12 mouse cellular contexts compared by ENCODE assay signal in the genomic region with DNA sequence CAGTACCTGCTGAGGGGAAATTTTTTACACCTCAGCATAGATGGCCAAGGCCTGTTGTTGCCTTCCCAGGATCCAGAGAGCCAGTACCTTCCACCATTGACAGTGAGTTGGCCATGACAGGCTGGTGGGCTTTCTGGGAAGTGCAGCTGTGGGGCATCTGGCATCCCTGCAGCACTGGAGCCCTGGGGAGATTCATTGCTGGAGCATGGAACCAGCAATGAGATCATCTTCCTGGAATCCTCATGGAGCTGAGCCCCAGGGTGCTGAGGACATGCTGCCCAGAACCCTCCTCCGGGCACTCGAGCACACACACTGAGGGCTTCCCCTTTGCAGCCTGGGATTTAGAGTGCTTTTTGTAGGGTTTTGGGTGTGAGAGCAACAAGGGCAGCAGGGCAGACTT. TPM values are rescaled to one million over a fixed set of nuclear protein-coding genes. Genes with fewer than 3 reads are reported as not detected.
DNase-seq lines count a peak whose midpoint lies in the region; ATAC-seq and TF ChIP-seq lines count a peak whose summit lies in the region.
"Had no signal": no experiment of that assay in that cellular context is flagged by ENCODE, and none has a peak within 500 bp of the region (broad histone marks: within the 10 kb centered on the region; RNA-seq: fewer than 3 reads in every experiment).

No protein-coding gene starts in this region.

- TF ChIP-seq POLR2A in small intestine, adult 2 months (IDR thresholded peaks at IDR 0.05; ENCODE audit: low read depth, low read length): no peak

- no peak overlapping the region for H3K9ac ChIP-seq in heart, embryonic 15.5 days
- H3K9ac ChIP-seq in heart, embryonic 12.5 days: no peak overlapping the region
- no peak overlapping the region for H3K9ac ChIP-seq in embryonic facial prominence, embryonic 12.5 days

- peak overlapping the region; percentile 81; the same call in 1 of the 2 replicates for H3K27ac ChIP-seq in heart, embryonic 15.5 days
- H3K27ac ChIP-seq in heart, embryonic 12.5 days (ENCODE audit: poor library complexity, severe bottlenecking): no peak overlapping the region; the same call in 1 of the 2 replicates
- 0 out of 2 replicates have a peak overlapping the region, but pooled peaks have one; percentile 12 for H3K27ac ChIP-seq in embryonic facial prominence, embryonic 12.5 days
- H3K27ac ChIP-seq in small intestine, adult 2 months (ENCODE audit: insufficient read depth, low read depth, low read length): 0 out of 2 replicates have a peak overlapping the region, but pooled peaks have one; percentile 7

- no peak for DNase-seq in cerebellum, adult 9-11 months
- DNase-seq in embryo, embryonic 10.5 days (ENCODE audit: low spot score): no peak
- DNase-seq: cerebellum, postnatal 10 days; layer of hippocampus, postnatal 36 days; thymus, postnatal 25 days had no signal

- no peak overlapping the region for H3K4me3 ChIP-seq in heart, embryonic 15.5 days
- H3K4me3 ChIP-seq in heart, embryonic 12.5 days: no peak overlapping the region
- peak overlapping the region; percentile 81 for H3K4me3 ChIP-seq in megakaryocyte, embryonic 14.5 days (replicated peaks)
- H3K4me3 ChIP-seq in embryonic facial prominence, embryonic 12.5 days: no peak overlapping the region
- H3K4me3 ChIP-seq in small intestine, adult 2 months (ENCODE audit: low read depth, low read length): no peak overlapping the region

- WGBS in heart, embryonic 15.5 days: 31% methylated on average over 2 of the region's 2 CpGs
- WGBS in heart, embryonic 12.5 days: 47% methylated on average over 2 of the region's 2 CpGs
- WGBS in embryonic facial prominence, embryonic 12.5 days: 57% methylated on average over 2 of the region's 2 CpGs
- WGBS in small intestine, adult 2 months: 76% methylated on average over 2 of the region's 2 CpGs

- no peaks in the 10 kb centered on the region for H3K9me3 ChIP-seq in heart, embryonic 15.5 days (replicated peaks)
- no peaks in the 10 kb centered on the region for H3K9me3 ChIP-seq in heart, embryonic 12.5 days (replicated peaks)
- no peaks in the 10 kb centered on the region for H3K9me3 ChIP-seq in megakaryocyte, embryonic 14.5 days
- no peaks in the 10 kb centered on the region for H3K9me3 ChIP-seq in embryonic facial prominence, embryonic 12.5 days

- peaks cover 79% of the 10 kb centered on the region for H3K4me1 ChIP-seq in heart, embryonic 15.5 days (replicated peaks)
- peaks cover 83% of the 10 kb centered on the region for H3K4me1 ChIP-seq in heart, embryonic 12.5 days (replicated peaks)
- H3K4me1 ChIP-seq in megakaryocyte, embryonic 14.5 days: peaks cover 99% of the 10 kb centered on the region
- H3K4me1 ChIP-seq in embryonic facial prominence, embryonic 12.5 days: peaks cover 39% of the 10 kb centered on the region
- H3K4me1 ChIP-seq in small intestine, adult 2 months (ENCODE audit: control insufficient read depth, insufficient read depth, insufficient read length, low read length): peaks cover 68% of the 10 kb centered on the region

- no peak overlapping the region for H3K4me2 ChIP-seq in heart, embryonic 15.5 days
- H3K4me2 ChIP-seq in heart, embryonic 12.5 days: no peak overlapping the region
- no peak overlapping the region for H3K4me2 ChIP-seq in embryonic facial prominence, embryonic 12.5 days (replicated peaks)

- no peaks in the 10 kb centered on the region for H3K27me3 ChIP-seq in heart, embryonic 15.5 days
- no peaks in the 10 kb centered on the region for H3K27me3 ChIP-seq in heart, embryonic 12.5 days (replicated peaks)
- H3K27me3 ChIP-seq in megakaryocyte, embryonic 14.5 days (replicated peaks): no peaks in the 10 kb centered on the region
- H3K27me3 ChIP-seq in embryonic facial prominence, embryonic 12.5 days: no peaks in the 10 kb centered on the region
- no peaks in the 10 kb centered on the region for H3K27me3 ChIP-seq in small intestine, adult 2 months (ENCODE audit: control insufficient read depth, insufficient read depth, low read length)

- no peaks in the 10 kb centered on the region for H3K36me3 ChIP-seq in heart, embryonic 15.5 days
- H3K36me3 ChIP-seq in heart, embryonic 12.5 days: peaks cover 6% of the 10 kb centered on the region
- H3K36me3 ChIP-seq in megakaryocyte, embryonic 14.5 days (replicated peaks; ENCODE audit: low read length): peaks cover 63% of the 10 kb centered on the region
- H3K36me3 ChIP-seq in embryonic facial prominence, embryonic 12.5 days: peaks cover 13% of the 10 kb centered on the region
- H3K36me3 ChIP-seq in small intestine, adult 2 months (ENCODE audit: control insufficient read depth, insufficient read depth, low read length): peaks cover 1% of the 10 kb centered on the region; the same call in 1 of the 2 replicates

- TF ChIP-seq CTCF in small intestine, adult 2 months (IDR thresholded peaks at IDR 0.05; ENCODE audit: extremely low read depth, insufficient read length, insufficient replicate concordance, low read depth, low read length): no peak

- no peak for ATAC-seq in heart, embryonic 15.5 days (replicated peaks; ENCODE audit: insufficient number of reproducible peaks, insufficient read depth, low FRiP score, low read depth)
- ATAC-seq in heart, embryonic 12.5 days (ENCODE audit: insufficient number of reproducible peaks, low FRiP score): no peak
- no peak for ATAC-seq in megakaryocyte, adult 5-6 weeks (ENCODE audit: poor library complexity, severe bottlenecking)
- ATAC-seq in embryonic facial prominence, embryonic 12.5 days (ENCODE audit: insufficient number of reproducible peaks, insufficient read depth, low FRiP score, low TSS enrichment): no peak
- ATAC-seq: midbrain, embryonic 16.5 days had no signal

RNA-seq across cellular contexts. Expression of gene Pgs1, which starts 9.2 kb away (rescaled TPM):
- polyA plus RNA-seq in heart, embryonic 15.5 days (2015; fragmentation: Nextera tagmentation; extraction: Ambion mirVana): 21.9 and 26.8 TPM in 2 replicates
- 28.9 and 29.6 TPM in 2 replicates for polyA plus RNA-seq in heart, embryonic 12.5 days (2016; fragmentation: Nextera tagmentation; extraction: Ambion mirVana)
- 16.0 and 43.0 TPM in 2 replicates for polyA plus RNA-seq in megakaryocyte, embryonic 14.5 days (2012; ENCODE audit: insufficient read depth, low replicate concordance)
- total RNA-seq in megakaryocyte, adult 5-6 weeks (2015): 18.7 and 22.4 TPM in 2 replicates
- total RNA-seq in megakaryocyte, adult 5-6 weeks (2017): 26.7 and 27.2 TPM in 2 replicates
- 43.0 and 46.2 TPM in 2 replicates for polyA plus RNA-seq in embryonic facial prominence, embryonic 12.5 days (2016; fragmentation: Nextera tagmentation; extraction: Ambion mirVana)
- 19.8 and 35.0 TPM in 2 replicates for polyA plus RNA-seq in small intestine, adult 2 months (2012; rRNA removed)

RNA-seq across cellular contexts. Expression of gene Socs3, which starts 25.4 kb away (rescaled TPM):
- 6.7 and 10.9 TPM in 2 replicates for polyA plus RNA-seq in heart, embryonic 15.5 days (2015; fragmentation: Nextera tagmentation; extraction: Ambion mirVana)
- polyA plus RNA-seq in heart, embryonic 12.5 days (2016; fragmentation: Nextera tagmentation; extraction: Ambion mirVana): 7.1 and 8.0 TPM in 2 replicates
- polyA plus RNA-seq in megakaryocyte, embryonic 14.5 days (2012; ENCODE audit: insufficient read depth, low replicate concordance): 54.8 and 75.2 TPM in 2 replicates
- 2.0 and 3.1 TPM in 2 replicates for total RNA-seq in megakaryocyte, adult 5-6 weeks (2015)
- 3.2 and 5.1 TPM in 2 replicates for total RNA-seq in megakaryocyte, adult 5-6 weeks (2017)
- polyA plus RNA-seq in embryonic facial prominence, embryonic 12.5 days (2016; fragmentation: Nextera tagmentation; extraction: Ambion mirVana): 18.4 and 19.3 TPM in 2 replicates
- polyA plus RNA-seq in small intestine, adult 2 months (2012; rRNA removed): 27.2 and 47.2 TPM in 2 replicates
